Mouse (Mus musculus): ENCODE results near the gene Fads6. TPM values are rescaled to one million over a fixed set of nuclear protein-coding genes. Genes with fewer than 3 reads are reported as not detected.

Gene Fads6
- polyA plus RNA-seq, 1 experiment from 2014 or later: 0.31 TPM

- WGBS: 37% methylated on average over 14 of the region's 14 CpGs
- ATAC-seq (ENCODE audit: insufficient number of reproducible peaks, insufficient read depth, low FRiP score, low TSS enrichment, low read depth): no peak
- Histone ChIP-seq H3K4me3 (no peak overlapping the region), H3K4me2 (peak overlapping the region; percentile 9; the same call in 1 of the 2 replicates), H3K27ac (peak overlapping the region; percentile 33; the same call in 1 of the 2 replicates), H3K4me1 (peaks cover 36% of the 10 kb centered on the region), H3K9me3 (no peaks in the 10 kb centered on the region), H3K27me3 (peaks cover 6% of the 10 kb centered on the region; the same call in 1 of the 2 replicates), H3K9ac (peak overlapping the region; percentile 44), H3K36me3 (0 out of 2 replicates have a peak, but pooled peaks cover 3% of the 10 kb centered on the region)
These were observed 66.1 kb downstream of the Fads6 start for GRCm38 (mm10) chr11:115231168-115231915.

Small RNA genes lying within 50 kb of the gene (microRNA-seq; reads per million reads assigned to microRNA genes)
- not detected for gene Gm25837

Other genes starting within 250 kb of the Fads6 start
- gene Cd300ld3, start 249.3 kb downstream of the Fads6 start, polyA plus RNA-seq (2015; fragmentation: Nextera tagmentation; extraction: Ambion mirVana): not detected in 2 replicates
- not detected in 2 replicates for gene Cd300e, start 235.5 kb downstream of the Fads6 start, polyA plus RNA-seq (2015; fragmentation: Nextera tagmentation; extraction: Ambion mirVana)
- 0.89 and 0.98 TPM in 2 replicates for gene Rab37, start 206.2 kb downstream of the Fads6 start, polyA plus RNA-seq (2015; fragmentation: Nextera tagmentation; extraction: Ambion mirVana)
- gene Cd300lf, start 163.7 kb downstream of the Fads6 start, polyA plus RNA-seq (2015; fragmentation: Nextera tagmentation; extraction: Ambion mirVana): 0.38 and 0.56 TPM in 2 replicates
- gene Slc9a3r1, start 134.3 kb downstream of the Fads6 start, polyA plus RNA-seq (2015; fragmentation: Nextera tagmentation; extraction: Ambion mirVana): 28.3 and 36.0 TPM in 2 replicates
- 11.9 and 13.9 TPM in 2 replicates for gene Tmem104, start 110.2 kb downstream of the Fads6 start, polyA plus RNA-seq (2015; fragmentation: Nextera tagmentation; extraction: Ambion mirVana)
- 21.2 and 23.9 TPM in 2 replicates for gene Nat9, start 109.8 kb downstream of the Fads6 start, polyA plus RNA-seq (2015; fragmentation: Nextera tagmentation; extraction: Ambion mirVana)
- not detected in 2 replicates for gene Grin2c, start 30.4 kb downstream of the Fads6 start, polyA plus RNA-seq (2015; fragmentation: Nextera tagmentation; extraction: Ambion mirVana)
- 14.5 and 15.3 TPM in 2 replicates for gene Fdxr, start 20.6 kb downstream of the Fads6 start, polyA plus RNA-seq (2015; fragmentation: Nextera tagmentation; extraction: Ambion mirVana)
- 0.20 TPM in 1 of 2 replicates, not detected in the other for gene Otop2, start 9.5 kb upstream of the Fads6 start, polyA plus RNA-seq (2015; fragmentation: Nextera tagmentation; extraction: Ambion mirVana)
- not detected in 2 replicates for gene Ush1g, start 24.4 kb upstream of the Fads6 start, polyA plus RNA-seq (2015; fragmentation: Nextera tagmentation; extraction: Ambion mirVana)
- gene Otop3, start 37.1 kb upstream of the Fads6 start, polyA plus RNA-seq (2015; fragmentation: Nextera tagmentation; extraction: Ambion mirVana): 0.14 TPM in 1 of 2 replicates, not detected in the other
- gene Hid1, start 70.1 kb upstream of the Fads6 start, polyA plus RNA-seq (2015; fragmentation: Nextera tagmentation; extraction: Ambion mirVana): 4.0 and 6.2 TPM in 2 replicates
- 12.3 and 14.1 TPM in 2 replicates for gene Cdr2l, start 84.3 kb upstream of the Fads6 start, polyA plus RNA-seq (2015; fragmentation: Nextera tagmentation; extraction: Ambion mirVana)
- gene Mrpl58, start 106.1 kb upstream of the Fads6 start, polyA plus RNA-seq (2015; fragmentation: Nextera tagmentation; extraction: Ambion mirVana): 173 and 181 TPM in 2 replicates
- gene Atp5h, start 122.3 kb upstream of the Fads6 start, polyA plus RNA-seq (2015; fragmentation: Nextera tagmentation; extraction: Ambion mirVana): 880 and 943 TPM in 2 replicates
- 9.6 and 17.5 TPM in 2 replicates for gene Kctd2, start 122.5 kb upstream of the Fads6 start, polyA plus RNA-seq (2015; fragmentation: Nextera tagmentation; extraction: Ambion mirVana)
- gene Trim80, start 142.9 kb upstream of the Fads6 start, polyA plus RNA-seq (2015; fragmentation: Nextera tagmentation; extraction: Ambion mirVana): 0.14 TPM in 1 of 2 replicates, not detected in the other
- gene Slc16a5, start 164.8 kb upstream of the Fads6 start, polyA plus RNA-seq (2015; fragmentation: Nextera tagmentation; extraction: Ambion mirVana): 0.17 and 0.44 TPM in 2 replicates
- gene Armc7, start 178.0 kb upstream of the Fads6 start, polyA plus RNA-seq (2015; fragmentation: Nextera tagmentation; extraction: Ambion mirVana): 11.6 and 11.9 TPM in 2 replicates
- 77.2 and 85.3 TPM in 2 replicates for gene Nt5c, start 194.2 kb upstream of the Fads6 start, polyA plus RNA-seq (2015; fragmentation: Nextera tagmentation; extraction: Ambion mirVana)
- 566 and 584 TPM in 2 replicates for gene Jpt1, start 216.7 kb upstream of the Fads6 start, polyA plus RNA-seq (2015; fragmentation: Nextera tagmentation; extraction: Ambion mirVana)
- gene Sumo2, start 238.6 kb upstream of the Fads6 start, polyA plus RNA-seq (2015; fragmentation: Nextera tagmentation; extraction: Ambion mirVana): 1,193 and 1,231 TPM in 2 replicates

Measured in embryonic facial prominence, embryonic 13.5 days (tissue).